Mouse (Mus musculus): ENCODE measurements around the gene Cobl. TPM values are rescaled to one million over a fixed set of nuclear protein-coding genes. Genes with fewer than 3 reads are reported as not detected.

Gene Cobl
- total RNA-seq, 2 experiments from 2014 or later, result 101 to 123 TPM

DNA sequence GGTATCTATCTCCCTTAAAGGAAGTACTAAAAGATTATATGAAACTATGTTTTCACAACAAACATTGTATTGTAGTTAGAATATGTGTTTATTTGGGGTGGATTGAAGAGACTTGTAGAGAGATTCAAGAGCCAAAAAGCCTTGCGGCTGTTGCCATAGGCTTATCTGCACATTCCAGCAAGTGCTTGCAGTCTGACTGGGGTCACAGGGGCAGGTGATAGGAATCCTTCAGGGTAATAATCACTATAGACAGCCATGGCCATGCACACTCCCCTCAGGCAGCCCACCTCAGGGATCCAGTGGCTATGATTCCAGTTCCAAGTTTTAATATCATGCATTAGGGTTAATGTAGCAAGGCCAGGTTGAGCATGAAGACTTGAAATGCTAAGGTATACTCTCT is 249.2 kb downstream of the Cobl start:
- no peak for DNase-seq
- no peak for TF ChIP-seq CTCF (IDR thresholded peaks at IDR 0.05)
- H3K27ac ChIP-seq, result no peak overlapping the region
- intact Hi-C loops (cut with DNase I), result no loop called here
- no peak overlapping the region for H3K4me3 ChIP-seq

DNA sequence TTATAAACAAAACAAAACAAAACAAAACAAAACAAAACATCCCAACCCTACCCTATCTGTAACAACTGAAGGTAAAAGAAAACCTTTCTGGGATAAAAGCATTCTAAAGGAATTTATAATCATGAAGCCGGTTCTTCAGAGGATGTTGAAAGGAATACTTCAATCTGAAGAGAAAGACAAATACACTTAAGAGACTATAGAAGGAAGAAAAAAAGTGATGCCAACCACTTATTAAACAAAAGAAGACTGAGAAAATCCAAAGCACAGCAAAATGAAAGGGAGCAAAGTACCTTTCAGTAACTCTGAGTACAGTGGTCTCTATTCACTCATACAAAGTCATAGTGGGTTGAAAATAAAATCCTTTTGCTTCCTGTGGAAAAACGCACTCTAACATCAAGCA is 256.2 kb downstream of the Cobl start:
- no peak overlapping the region for H3K4me3 ChIP-seq
- no peak overlapping the region for H3K27ac ChIP-seq
- no peak for TF ChIP-seq CTCF (IDR thresholded peaks at IDR 0.05)
- intact Hi-C loops (cut with DNase I), result no loop called here
- DNase-seq, result no peak

DNA sequence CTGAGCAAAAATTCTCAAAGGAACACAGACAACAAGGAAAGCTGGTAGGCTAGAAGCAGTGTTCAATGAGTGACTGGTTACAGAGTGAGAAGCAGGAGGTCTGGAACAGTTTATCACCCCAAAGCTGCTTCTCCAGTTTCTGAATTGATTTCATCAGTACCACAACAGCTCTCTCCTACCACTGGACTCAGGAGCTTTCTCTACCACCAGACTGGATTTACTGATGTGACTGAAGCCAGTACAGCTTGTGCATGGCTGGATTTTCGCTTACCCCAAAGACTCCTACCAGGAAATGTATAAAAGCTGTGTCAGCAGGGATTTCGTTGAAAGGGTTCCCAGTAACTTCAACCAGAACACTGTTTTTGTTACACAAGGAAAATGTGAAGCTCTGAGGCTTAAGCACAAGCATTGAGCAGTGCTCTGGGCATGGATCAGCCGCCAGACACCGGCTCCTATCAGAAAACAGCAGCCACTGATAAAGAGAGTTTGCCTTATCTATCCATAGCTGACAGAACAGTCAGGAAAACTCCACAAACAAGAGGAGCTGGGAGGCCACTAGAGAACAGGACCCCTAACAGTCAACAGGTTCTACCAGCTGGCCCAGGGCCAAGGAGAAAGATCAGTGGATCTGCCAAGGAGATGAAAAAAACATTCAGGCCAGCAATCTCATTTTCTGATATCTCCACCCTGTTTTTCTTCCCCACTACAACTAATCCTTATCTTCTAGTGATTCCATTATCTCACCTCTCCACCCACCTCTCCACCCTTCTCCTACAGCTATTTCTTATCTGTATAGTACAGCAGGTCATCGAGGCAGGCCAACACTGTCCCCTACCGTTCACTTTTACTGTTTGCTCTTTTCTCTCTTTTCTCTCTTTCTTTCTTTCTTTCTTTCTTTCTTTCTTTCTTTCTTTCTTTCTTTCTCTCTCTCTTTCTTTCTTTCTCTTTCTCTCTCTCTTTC is 259.3 kb downstream of the Cobl start:
- no peak overlapping the region for H3K27ac ChIP-seq
- peak; percentile 31 for TF ChIP-seq CTCF (IDR thresholded peaks at IDR 0.05)
- intact Hi-C loops (cut with DNase I), result no loop called here
- no peak overlapping the region for H3K4me3 ChIP-seq
- no peak for DNase-seq

DNA sequence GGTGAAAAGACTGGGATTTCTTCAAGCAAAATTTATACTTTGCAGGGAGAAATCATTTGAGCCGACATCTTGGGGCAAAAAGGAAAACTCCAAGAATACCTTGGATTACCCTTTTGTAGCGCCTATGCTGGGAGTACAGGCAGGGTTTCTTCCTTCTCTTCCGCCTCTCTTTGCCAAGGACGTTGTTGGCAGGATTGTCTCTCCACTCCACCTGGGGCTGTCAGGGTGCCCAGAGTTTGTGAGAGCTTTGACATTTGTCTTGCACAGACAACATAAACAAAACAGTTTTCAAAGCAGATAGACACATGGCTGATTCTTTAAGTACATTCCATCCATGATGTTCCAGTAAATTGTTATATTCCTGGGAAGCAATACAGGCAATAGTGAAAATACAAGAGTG is 265.3 kb downstream of the Cobl start:
- Histone ChIP-seq H3K27ac (no peak overlapping the region), H3K4me3 (no peak overlapping the region)
- intact Hi-C loops (cut with DNase I), result no loop called here
- no peak for DNase-seq
- no peak for TF ChIP-seq CTCF (IDR thresholded peaks at IDR 0.05)

DNA sequence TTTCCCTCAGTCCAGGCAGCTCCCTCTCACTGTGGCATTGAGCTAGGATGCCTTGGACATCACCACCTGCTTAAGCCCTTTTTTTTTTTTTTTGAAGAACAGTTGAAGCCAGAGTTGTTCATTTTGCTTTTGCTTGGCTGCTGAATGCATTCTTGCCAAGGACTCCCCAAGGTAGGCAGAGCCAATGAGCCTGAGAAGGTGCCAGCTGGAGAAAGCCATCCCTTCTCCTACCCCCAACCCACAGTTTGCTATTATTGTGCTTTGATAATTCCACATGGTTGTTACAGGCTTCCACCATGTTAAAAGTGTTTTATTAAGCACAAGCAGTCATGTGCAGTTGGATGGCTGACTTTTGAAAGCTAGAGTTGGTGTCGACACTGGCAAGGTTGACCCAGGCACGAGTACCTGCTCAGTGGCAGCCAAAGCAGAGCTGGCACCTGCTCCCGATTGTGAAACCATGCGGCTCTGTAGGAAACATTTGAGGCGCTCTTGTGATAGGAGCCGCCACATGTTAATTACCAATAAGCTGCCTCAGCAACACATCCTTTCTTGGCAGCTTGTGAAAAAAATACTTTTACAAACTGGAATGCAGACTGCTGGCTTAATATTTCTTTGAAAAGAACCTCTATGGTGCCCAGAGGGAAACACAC is 265.9 kb downstream of the Cobl start:
- no peak overlapping the region for H3K4me3 ChIP-seq

DNA sequence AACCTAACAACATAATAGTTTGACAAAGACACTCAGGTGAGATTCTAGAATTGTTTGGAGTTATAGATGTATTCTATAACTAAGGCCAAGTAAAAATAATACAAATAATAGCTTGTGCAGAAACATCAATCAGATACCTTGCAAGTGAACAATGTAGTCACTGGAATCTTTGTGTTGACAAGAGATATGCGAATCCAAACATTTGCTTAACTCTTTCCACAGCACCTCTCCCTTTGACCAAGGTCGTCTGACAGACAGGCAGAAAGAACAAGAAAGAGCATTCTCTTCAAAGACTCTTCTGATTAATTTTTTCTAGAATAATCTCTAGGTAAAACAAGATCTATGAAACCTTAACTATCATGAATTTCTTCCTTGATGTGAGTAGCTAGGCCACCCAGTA is 266.7 kb downstream of the Cobl start:
- Histone ChIP-seq H3K27ac (no peak overlapping the region), H3K4me3 (no peak overlapping the region)
- intact Hi-C loops (cut with DNase I), result no loop called here
- DNase-seq, result no peak
- no peak for TF ChIP-seq CTCF (IDR thresholded peaks at IDR 0.05)

More for the DNA sequence above, 265.9 kb downstream of the Cobl start:
- peak; percentile 55 for DNase-seq
- intact Hi-C loops (cut with DNase I), result no loop called here
- no peak for TF ChIP-seq CTCF (IDR thresholded peaks at IDR 0.05)
- no peak overlapping the region for H3K27ac ChIP-seq

DNA sequence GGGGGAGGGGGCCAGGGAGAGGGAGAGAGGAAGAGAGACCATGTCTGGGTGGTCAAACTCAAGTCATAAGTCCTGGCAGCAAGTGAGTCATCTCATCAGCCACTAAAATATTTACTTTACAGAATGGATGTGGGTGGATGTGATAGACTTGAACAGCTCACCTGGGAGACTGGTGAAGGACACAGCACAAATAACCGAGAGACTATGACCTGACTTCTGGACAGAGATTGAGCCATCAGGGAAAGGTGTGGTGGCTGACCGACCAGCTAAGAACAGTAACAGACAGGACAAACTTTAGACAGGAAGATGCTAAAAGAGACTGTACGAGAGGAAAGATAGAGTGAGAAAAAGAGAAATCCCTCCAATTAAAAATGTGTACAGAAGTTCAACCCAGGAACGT is 267.2 kb downstream of the Cobl start:
- DNase-seq, result no peak
- TF ChIP-seq CTCF (IDR thresholded peaks at IDR 0.05), result no peak
- H3K4me3 ChIP-seq, result no peak overlapping the region
- intact Hi-C loops (cut with DNase I), result no loop called here
- H3K27ac ChIP-seq, result no peak overlapping the region

DNA sequence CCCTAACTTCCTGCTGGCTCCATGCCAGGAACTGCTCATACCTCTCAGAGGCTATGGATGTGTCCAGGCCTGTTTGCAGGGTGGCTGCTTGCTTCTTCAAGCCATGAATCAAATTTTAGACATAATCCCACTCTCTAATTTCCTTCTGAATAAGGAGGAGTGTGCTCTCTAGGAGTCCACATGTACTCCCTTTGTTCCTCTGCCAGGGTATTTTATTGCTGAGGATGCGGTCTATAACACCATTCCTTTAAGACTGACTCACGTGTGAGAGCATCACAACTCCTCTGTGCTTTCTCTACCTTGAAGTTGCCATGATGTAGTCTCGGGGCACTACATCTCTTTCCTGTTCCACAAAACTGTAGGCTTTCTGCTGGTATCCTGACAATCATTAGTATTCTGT is 269.4 kb downstream of the Cobl start:
- Histone ChIP-seq H3K4me3 (no peak overlapping the region), H3K27ac (no peak overlapping the region)
- no peak for TF ChIP-seq CTCF (IDR thresholded peaks at IDR 0.05)
- intact Hi-C loops (cut with DNase I), result no loop called here
- DNase-seq, result no peak

DNA sequence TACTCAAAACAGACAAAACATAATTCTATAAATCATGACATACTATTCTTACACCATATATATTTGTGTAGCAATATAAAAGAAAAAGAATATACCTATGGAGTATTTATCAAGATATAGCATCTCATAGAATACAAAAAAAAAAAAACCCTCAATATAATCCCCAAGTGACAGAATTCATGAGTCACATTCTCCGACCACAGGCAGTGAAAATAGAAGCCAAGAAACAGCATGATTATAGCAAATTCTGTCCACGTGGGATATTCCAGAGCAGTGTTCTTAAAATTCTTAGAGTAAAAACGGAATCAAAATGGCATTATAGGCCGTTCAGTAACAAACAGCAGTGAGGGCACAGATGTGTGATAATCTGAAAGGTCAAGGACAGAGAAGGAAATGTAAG is 271.4 kb downstream of the Cobl start:
- no peak for TF ChIP-seq CTCF (IDR thresholded peaks at IDR 0.05)
- H3K27ac ChIP-seq, result no peak overlapping the region
- DNase-seq, result no peak

DNA sequence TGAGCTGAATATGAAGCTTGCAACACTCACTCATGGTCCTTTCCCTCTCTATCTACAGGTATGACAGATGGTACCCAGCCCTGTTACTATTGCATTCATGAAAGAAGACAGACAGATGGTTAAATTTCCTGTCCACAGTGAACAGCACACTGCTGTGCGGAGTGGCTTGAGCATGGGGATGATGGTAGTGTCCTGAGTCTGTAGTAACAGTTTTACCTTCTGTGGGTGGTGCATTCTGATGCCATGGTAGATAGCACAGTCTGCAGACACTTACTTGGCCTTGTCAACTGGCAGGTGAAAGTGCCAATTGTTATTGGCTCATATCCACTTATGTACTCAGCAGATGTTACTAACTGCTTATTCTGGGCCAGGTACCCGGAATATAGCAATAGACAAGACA is 273.4 kb downstream of the Cobl start:
- no peak overlapping the region for H3K27ac ChIP-seq
- TF ChIP-seq CTCF (IDR thresholded peaks at IDR 0.05), result no peak
- H3K4me3 ChIP-seq, result no peak overlapping the region
- DNase-seq, result no peak
- intact Hi-C loops (cut with DNase I), result no loop called here

More for the DNA sequence above, 271.4 kb downstream of the Cobl start:
- intact Hi-C loops (cut with DNase I), result no loop called here
- no peak overlapping the region for H3K4me3 ChIP-seq

DNA sequence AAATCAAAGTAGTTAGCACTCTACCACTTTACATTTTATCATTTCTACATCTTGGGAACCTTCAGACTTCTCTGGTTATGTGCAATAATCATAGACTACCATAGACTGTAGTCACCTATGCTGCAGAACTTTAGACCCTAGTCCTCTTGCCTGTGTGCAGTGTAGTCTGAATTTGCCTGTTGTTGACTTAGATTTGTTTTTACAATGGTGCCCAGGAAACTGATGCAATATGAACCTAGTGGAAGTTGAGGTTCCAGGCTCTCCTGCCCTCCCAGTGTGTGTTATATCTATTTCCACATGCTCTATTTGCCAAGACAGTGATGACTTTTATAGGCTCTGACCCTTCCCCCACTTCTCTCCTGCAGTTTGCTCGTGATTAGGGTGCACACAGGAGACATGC is 274.3 kb downstream of the Cobl start:
- intact Hi-C loops (cut with DNase I), result no loop called here
- DNase-seq, result no peak
- no peak for TF ChIP-seq CTCF (IDR thresholded peaks at IDR 0.05)
- H3K27ac ChIP-seq, result no peak overlapping the region
- no peak overlapping the region for H3K4me3 ChIP-seq
